Mouse (Mus musculus) cerebellum, adult 2 months (tissue): Measurements from ENCODE around the gene Cstl1. TPM values are rescaled to one million over a fixed set of nuclear protein-coding genes. Genes with fewer than 3 reads are reported as not detected.

ENCODE experiments used
- DNase-seq, 2 experiments: peaks; one replicate each; pipeline ENCODE4 v3.0.0; 2021
- H3K27ac ChIP-seq: fragments of 200-500 bp; 2 replicates; pipeline ENCODE4 v1.5.1; 2012; ENCODE audit warnings: low read length, control low read depth, inconsistent platforms; ENCODE audit not compliant: insufficient read depth
- H3K27me3 ChIP-seq: fragments of 200-500 bp; 2 replicates; pipeline ENCODE4 v1.6.1; 2012; ENCODE audit warnings: inconsistent platforms, mild to moderate bottlenecking, low read length, moderate library complexity; ENCODE audit not compliant: control insufficient read depth, insufficient read depth
- H3K4me1 ChIP-seq: fragments of 200-500 bp; 2 replicates; pipeline ENCODE4 v1.6.1; 2011; ENCODE audit warnings: low read length; ENCODE audit not compliant: control insufficient read depth, insufficient read depth
- H3K4me3 ChIP-seq: fragments of 200-500 bp; replicated peaks from 2 replicates; pipeline ENCODE3; 2011; ENCODE audit warnings: mild to moderate bottlenecking, low read depth, low read length, control low read depth; ENCODE audit not compliant: insufficient read depth
- CTCF ChIP-seq: fragments of 200-500 bp; IDR thresholded peaks from 2 replicates; pipeline ENCODE4 v1.5.1; 2011; ENCODE audit warnings: low read depth, mild to moderate bottlenecking, control low read depth, low read length, moderate library complexity, borderline replicate concordance; ENCODE audit not compliant: insufficient read depth
- POLR2A ChIP-seq: fragments of 200-500 bp; IDR thresholded peaks from 2 replicates; pipeline ENCODE4 v1.6.1; 2011; ENCODE audit warnings: low read length, control low read depth, borderline replicate concordance; ENCODE audit not compliant: insufficient read depth
- WGBS: fragments of 180-500 bp; shearing (Covaris S2); methylation state at CpG from one replicate; pipeline ENCODE4 v1.1.7; 2018; 5-methylcytosine and 5-hydroxymethylcytosine counted together
- polyA plus RNA-seq: library from polyadenylated mRNA; depleted of rRNA; stranded (reverse); fragments of >200 nt; gene quantifications from 2 replicates; pipeline ENCODE4 v1.2.3, GENCODE M21; 2012; rRNA removed

The Cstl1 gene
- polyA plus RNA-seq, result 0.27 TPM in 1 of 2 replicates, not detected in the other

GRCm38 (mm10) chr2:148750058-148750457, at the start of gene Cstl1:
Gene Cstl1, plus strand, starts transcription at chr2:148750358.
- Histone ChIP-seq H3K4me3 (no peak within 1 kb of the TSS), H3K4me1 (no peaks in the 10 kb centered on the region), H3K27me3 (no peaks in the 10 kb centered on the region), H3K27ac (no peak within 1 kb of the TSS)
- TF ChIP-seq POLR2A, result no peak
- TF ChIP-seq CTCF, result no peak
- no peak for DNase-seq
- WGBS, result 85% methylated on average over 1 of the region's 1 CpGs

- no peak overlapping the region for H3K27ac ChIP-seq
- WGBS, result 79% methylated on average over 15 of the region's 15 CpGs
- peaks cover 3% of the 10 kb centered on the region; the same call in 1 of the 2 replicates for H3K4me1 ChIP-seq
- H3K27me3 ChIP-seq, result no peaks in the 10 kb centered on the region
- DNase-seq, result peak in 1 of 2 experiments; percentile 34
- H3K4me3 ChIP-seq, result no peak overlapping the region
- TF ChIP-seq CTCF (peak; percentile 16; the same call in 1 of the 2 replicates), POLR2A (no peak)
These were observed 43.6 kb upstream of the Cstl1 start for GRCm38 (mm10) chr2:148706409-148707201.

- no peak overlapping the region for H3K27ac ChIP-seq
- 68% methylated on average over 6 of the region's 6 CpGs for WGBS
- peaks cover 3% of the 10 kb centered on the region; the same call in 1 of the 2 replicates for H3K4me1 ChIP-seq
- no peaks in the 10 kb centered on the region for H3K27me3 ChIP-seq
- TF ChIP-seq CTCF (no peak), POLR2A (no peak)
- no peak overlapping the region for H3K4me3 ChIP-seq
- no peak for DNase-seq
These were observed 43.0 kb upstream of the Cstl1 start for GRCm38 (mm10) chr2:148707202-148707530.

GRCm38 (mm10) chr2:148712326-148712725, 37.8 kb upstream of the Cstl1 start:
- no peak overlapping the region for H3K27ac ChIP-seq
- no peak for TF ChIP-seq CTCF
- TF ChIP-seq POLR2A, result no peak
- H3K4me3 ChIP-seq, result no peak overlapping the region
- WGBS, result 81% methylated on average over 3 of the region's 3 CpGs
- H3K4me1 ChIP-seq, result peaks cover 3% of the 10 kb centered on the region; the same call in 1 of the 2 replicates
- no peaks in the 10 kb centered on the region for H3K27me3 ChIP-seq
- no peak for DNase-seq

GRCm38 (mm10) chr2:148717072-148717471, 33.1 kb upstream of the Cstl1 start:
- TF ChIP-seq CTCF, result no peak
- TF ChIP-seq POLR2A, result no peak
- H3K27me3 ChIP-seq, result no peaks in the 10 kb centered on the region
- DNase-seq, result no peak
- H3K27ac ChIP-seq, result no peak overlapping the region
- H3K4me1 ChIP-seq, result no peaks in the 10 kb centered on the region; the same call in 1 of the 2 replicates
- 68% methylated on average over 2 of the region's 2 CpGs for WGBS
- no peak overlapping the region for H3K4me3 ChIP-seq

GRCm38 (mm10) chr2:148719271-148719995, 30.7 kb upstream of the Cstl1 start:
- no peaks in the 10 kb centered on the region for H3K27me3 ChIP-seq
- H3K4me3 ChIP-seq, result no peak overlapping the region
- TF ChIP-seq POLR2A, result no peak
- no peak for TF ChIP-seq CTCF
- WGBS, result 55% methylated on average over 2 of the region's 2 CpGs
- H3K27ac ChIP-seq, result no peak overlapping the region
- no peak for DNase-seq
- no peaks in the 10 kb centered on the region; the same call in 1 of the 2 replicates for H3K4me1 ChIP-seq

GRCm38 (mm10) chr2:148731614-148732326, 18.4 kb upstream of the Cstl1 start:
- under 1% methylated on average over 35 of the region's 35 CpGs for WGBS
- peak; percentile 70 to 71 for DNase-seq
- Histone ChIP-seq H3K4me1 (peaks cover 8% of the 10 kb centered on the region; the same call in 1 of the 2 replicates), H3K27me3 (no peaks in the 10 kb centered on the region), H3K4me3 (peak overlapping the region; percentile 62), H3K27ac (peak overlapping the region; percentile 32)
- TF ChIP-seq POLR2A (no peak), CTCF (no peak)
